Mouse (Mus musculus): Measurements from ENCODE around the gene Nbr1. TPM values are rescaled to one million over a fixed set of nuclear protein-coding genes. Genes with fewer than 3 reads are reported as not detected.
"Not testable (repeated sequence)": the region's sequence is repeated elsewhere in the genome, so short reads cannot be mapped to it uniquely, and the experiment has no call there.

Nbr1 gene
- total RNA-seq, 2 experiments from 2014 or later: 161 to 165 TPM

DNA sequence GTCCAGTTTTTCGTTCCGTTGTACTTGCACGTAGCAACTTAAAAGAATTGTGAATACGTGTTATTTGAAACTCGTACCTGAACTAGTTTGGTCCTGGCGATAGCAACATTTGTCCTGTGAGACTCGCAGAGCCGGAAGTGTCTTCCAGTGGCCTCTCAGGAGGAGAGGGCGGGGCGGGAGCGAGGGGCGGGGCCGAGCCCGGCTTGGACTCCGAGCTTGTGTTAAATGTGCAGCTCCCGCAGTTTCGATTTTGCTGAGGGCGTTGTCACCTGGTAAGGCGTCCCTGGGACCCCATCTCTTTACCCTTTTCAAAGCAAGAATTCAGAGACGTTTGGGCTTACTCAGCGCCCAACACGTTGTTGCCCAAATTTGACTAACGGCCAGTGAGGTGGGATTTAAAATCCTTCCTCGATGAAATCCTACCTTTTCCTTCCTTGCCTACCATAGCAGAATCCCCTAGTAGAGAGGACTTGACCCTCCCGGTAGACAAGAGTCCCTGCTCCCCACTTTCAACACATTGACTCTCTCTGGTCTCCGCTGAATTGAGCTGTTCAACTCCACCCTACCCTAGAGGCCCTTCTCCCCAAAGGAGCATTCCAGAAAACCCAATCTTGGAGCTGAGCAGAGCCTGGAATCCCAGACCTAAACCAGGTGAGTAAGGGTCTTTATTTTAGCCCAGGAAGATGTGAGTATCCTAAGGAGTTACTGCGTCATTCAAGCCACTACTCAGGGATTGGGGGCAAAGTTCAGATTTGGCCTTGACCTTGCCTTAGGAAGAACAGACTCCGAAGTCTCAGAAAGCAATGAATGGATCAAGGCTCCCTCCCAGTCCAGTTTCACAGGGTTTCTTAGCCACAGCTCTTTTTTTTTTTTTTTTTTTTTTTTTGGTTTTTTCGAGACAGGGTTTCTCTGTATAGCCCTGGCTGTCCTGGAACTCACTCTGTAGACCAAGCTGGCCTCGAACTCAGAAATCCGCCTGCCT lies 30.4 kb downstream of the Nbr1 start, which contains the start of gene Tmem106a:
Gene Tmem106a (plus strand): TSS at position 189 of the 982 bp plus-strand sequence.
- DNase-seq (ENCODE audit: low spot score in 2 of 2): no peak

DNA sequence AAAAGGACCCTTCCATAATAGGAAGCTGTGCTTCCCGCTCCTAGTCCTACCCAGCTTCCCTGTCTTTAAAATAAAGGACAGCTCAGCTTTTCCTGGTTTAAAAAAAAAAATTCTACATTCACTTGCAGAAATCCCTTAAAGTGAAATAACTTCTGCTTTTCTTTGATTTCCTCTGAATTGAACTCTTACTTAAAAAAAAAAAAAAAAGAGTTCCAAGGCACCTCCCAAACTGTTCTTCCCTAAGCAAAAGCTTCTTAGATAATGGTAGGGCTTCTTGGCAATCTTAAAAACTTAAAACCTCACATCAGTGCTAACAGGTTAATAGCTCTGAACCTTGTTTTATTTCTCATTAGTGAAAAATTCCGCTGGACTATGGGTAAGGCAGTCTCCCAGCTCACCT lies 31.3 kb downstream of the Nbr1 start:
- no peak for DNase-seq (ENCODE audit: low spot score in 2 of 2)

DNA sequence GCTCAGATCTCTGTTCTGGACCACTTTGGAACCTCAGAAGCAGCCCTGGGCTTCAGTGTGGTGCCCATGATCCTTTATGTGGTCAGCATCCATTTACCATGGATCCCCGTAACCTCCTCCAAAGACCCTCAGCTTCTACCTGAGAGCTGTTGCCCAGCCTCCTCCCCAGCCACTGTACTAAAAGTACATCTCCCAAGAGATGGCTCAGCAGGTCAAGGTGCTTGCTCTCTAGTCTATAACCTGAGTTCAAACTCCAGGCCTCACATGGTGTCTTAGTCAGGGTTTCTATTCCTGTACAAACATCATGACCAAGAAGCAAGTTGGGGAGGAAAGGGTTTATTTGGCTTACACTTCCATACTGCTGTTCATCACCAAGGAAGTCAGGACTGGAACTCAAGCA lies 33.1 kb downstream of the Nbr1 start:
- DNase-seq (ENCODE audit: low spot score in 2 of 2): not testable (repeated sequence)

DNA sequence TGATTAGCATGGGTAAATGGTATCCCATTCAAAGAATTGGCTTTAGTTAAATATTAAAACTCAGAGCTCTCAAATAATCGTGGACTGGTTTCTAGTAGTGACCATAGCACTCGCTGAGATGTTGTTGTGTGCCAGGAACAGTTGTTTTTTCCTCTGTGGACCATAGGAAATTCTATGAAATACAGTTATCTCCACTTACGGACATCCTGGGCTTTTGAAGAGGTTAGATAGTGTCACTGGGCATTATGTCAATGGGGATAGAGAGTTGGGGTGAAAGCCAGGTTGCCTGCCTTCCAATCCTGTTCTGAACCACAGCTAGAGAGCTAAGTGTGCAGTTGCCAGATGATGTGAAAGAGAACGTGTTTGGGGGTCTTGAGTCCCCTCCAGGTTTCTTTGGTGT lies 33.9 kb downstream of the Nbr1 start:
- DNase-seq (ENCODE audit: low spot score in 2 of 2): no peak

- no peak for DNase-seq (ENCODE audit: low spot score in 2 of 2)
Observed at GRCm38 (mm10) chr11:101587676-101588075, 35.7 kb downstream of the Nbr1 start.

GRCm38 (mm10) chr11:101588868-101589267 lies 36.9 kb downstream of the Nbr1 start:
- no peak for DNase-seq (ENCODE audit: low spot score in 2 of 2)

- peak; percentile 49 to 66 for DNase-seq (ENCODE audit: low spot score in 2 of 2)
Observed at GRCm38 (mm10) chr11:101589444-101589843, 37.5 kb downstream of the Nbr1 start.

DNA sequence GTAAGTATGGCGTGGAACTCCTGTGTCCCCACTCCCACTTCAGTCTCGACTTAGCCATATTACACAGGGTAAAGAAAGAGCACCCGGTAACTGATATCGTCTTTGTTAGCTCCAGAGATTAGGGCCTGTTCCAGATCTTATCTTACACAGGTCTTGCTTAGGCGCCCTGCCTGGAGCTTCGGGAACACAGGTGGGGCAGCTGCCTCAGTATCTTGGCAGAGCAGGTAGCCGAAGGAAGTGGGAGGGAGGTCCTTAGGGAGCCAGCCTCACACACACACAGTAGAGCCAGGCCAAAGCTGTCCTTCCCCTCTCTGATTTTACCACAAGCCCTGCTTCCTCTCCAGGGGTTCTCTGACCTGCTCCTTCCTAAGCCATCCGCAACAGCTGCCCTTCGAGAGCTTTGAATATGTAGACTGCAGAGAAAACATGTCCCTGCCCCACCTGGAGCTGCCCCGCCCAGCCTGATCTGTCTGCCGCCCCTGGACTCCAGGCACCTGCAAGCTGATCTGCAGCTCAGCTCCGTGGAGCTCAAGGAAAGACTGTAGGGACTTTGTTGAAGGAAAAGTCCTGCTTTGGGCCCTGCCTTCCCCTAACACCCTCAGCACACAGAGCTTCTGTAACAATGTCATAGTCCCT lies 38.2 kb downstream of the Nbr1 start:
- no peak for DNase-seq (ENCODE audit: low spot score in 2 of 2)

- no peak for DNase-seq (ENCODE audit: low spot score in 2 of 2)
Observed at GRCm38 (mm10) chr11:101599156-101599555, 47.2 kb downstream of the Nbr1 start, which contains the start of gene Gm11634. Gene Gm11634 (minus strand): TSS chr11:101599256.

DNA sequence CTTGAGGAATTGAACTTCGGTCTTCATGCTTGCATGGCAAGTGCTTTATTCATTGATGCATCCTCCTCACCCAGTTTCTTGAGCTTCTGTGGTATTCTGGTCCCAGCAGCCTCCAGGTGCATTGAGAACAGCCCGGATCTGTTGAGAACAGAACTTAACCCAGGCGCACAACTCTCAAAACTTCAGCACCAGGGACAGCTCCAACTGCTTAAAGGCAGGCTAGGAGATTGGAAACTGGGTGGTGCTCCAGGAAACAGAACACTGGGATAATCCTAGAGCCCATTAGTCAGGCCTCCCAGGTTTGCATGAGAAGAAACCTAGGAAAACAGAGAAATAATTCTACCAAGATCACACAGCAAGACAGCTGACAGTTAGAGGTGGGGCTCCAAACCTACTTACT lies 50.5 kb downstream of the Nbr1 start:
- peak; percentile 33 to 38 for DNase-seq (ENCODE audit: low spot score in 2 of 2)

GRCm38 (mm10) chr11:101604116-101604515 lies 52.2 kb downstream of the Nbr1 start:
- no peak for DNase-seq (ENCODE audit: low spot score in 2 of 2)

DNA sequence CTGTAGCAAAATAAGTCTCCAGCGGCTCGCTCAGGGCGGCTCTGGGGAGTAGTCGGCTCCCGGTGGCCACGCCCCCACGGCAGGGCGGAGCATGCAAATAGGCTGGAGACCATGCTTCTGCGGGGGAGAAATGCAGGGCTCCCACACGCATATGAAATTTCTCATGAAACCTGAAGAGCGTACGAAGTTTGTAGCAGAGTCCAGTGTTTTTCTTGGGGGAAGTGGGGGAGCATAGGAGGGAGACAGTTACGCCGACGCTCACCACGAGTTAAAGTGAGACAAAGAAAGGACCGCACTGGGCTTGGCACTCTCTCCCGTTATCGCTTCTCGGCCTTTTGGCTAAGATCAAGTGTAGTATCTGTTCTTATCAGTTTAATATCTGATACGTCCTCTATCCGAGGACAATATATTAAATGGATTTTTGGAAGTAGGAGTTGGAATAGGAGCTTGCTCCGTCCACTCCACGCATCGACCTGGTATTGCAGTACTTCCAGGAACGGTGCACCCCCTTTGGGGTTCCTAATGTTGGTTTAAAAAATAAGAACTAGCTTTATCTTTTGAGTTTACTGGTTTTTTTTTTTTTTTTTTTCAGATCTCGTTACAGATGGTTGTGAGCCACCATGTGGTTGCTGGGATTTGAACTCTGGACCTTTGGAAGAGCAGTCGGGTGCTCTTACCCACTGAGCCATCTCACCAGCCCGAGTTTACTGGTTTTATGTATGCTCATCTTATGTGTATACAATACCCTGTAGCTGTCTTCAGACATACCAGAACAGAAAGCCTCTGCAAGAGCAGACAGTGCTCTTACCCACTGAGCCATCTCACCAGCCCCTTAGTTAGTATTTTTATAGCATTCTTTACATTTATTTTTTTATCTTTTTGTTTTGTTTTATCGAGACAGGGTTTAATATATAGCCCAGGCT lies 52.8 kb downstream of the Nbr1 start:
- DNase-seq (ENCODE audit: low spot score in 2 of 2): peak; percentile 58 to 72

GRCm38 (mm10) chr11:101607134-101607533 lies 55.2 kb downstream of the Nbr1 start:
- not testable (repeated sequence) for DNase-seq (ENCODE audit: low spot score in 2 of 2)

GRCm38 (mm10) chr11:101610445-101610844 lies 58.5 kb downstream of the Nbr1 start:
- DNase-seq (ENCODE audit: low spot score in 2 of 2): no peak

- no peak for DNase-seq (ENCODE audit: low spot score in 2 of 2)
Observed at GRCm38 (mm10) chr11:101613596-101613995, 61.6 kb downstream of the Nbr1 start.

DNA sequence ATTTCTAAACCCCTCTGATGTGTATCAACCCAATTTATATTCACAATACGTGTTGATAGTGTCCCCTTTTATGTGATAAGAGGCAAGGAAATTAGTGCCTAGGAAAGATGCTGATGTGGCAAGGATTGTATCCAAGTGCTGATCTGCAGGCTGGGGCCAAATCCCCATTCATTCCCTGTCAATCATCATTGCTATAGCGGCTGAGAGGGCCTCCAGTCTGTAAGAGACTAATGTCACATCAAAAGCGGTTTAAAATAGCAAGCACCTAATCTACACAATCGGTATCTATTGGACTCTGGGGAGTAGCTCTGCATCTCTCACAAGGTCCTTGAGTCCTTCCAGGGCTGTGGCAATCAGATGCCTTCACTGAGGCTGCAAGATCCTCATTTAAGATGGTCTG lies 62.2 kb downstream of the Nbr1 start:
- no peak for DNase-seq (ENCODE audit: low spot score in 2 of 2)

DNA sequence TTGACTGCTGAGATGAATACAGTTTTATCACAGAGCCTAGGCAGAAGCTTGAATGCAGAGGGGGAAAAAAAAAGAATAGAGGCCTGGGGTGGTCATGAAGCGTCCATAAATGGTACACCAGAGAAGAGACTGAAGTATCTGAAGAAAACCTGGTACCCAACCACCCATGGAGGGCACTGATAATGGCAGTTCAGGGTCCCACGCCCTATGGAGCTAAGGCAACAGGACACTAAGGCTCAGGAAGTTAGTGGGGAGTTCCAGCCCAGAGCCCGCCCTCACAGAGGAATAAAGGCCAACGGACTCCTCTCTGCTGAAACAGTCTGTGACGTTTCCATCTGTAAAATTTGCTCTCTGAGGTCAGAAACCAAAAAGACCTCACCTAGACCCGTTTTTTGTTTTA lies 63.4 kb downstream of the Nbr1 start:
- DNase-seq (ENCODE audit: low spot score in 2 of 2): no peak

- DNase-seq (ENCODE audit: low spot score in 2 of 2): no peak
Observed at GRCm38 (mm10) chr11:101616104-101616503, 64.2 kb downstream of the Nbr1 start.

DNA sequence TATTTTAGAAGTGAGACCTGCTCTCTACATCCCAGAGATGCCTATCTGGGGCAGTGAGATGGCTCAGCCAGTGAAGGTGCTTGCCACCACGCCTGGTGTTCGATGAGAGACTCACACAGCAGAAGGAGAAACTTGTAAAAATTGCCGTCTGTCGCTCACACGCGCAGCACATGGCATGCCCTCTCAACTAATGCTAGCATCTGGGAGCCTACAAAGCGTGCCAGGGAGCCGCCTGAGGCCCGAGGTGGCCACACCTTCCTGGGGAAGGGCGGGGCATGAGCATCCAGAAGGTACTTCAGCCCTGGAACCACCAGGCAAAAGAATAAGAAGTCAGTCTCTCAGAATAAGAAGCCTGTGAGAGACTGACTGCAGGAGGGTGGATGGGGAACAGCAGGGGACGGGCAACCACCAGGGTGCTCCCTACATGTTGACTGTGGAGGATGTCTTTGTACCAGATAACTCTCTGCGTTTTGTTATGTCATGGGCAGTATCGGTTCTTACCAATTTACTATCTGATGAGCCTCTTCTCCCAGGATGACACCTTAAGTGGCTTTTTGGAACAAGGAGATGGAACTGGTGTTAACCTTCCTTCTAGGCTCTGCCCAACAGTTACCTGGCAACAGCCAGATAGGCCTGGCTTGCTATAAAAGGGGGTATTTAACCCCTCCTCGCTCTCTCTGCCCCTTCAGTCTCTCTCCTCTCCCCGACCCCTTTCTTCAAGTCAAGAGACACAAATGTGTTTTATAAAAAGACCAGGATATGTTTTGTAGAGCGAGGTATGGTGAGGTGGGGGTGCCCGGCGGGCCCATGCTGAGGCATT lies 65.2 kb downstream of the Nbr1 start:
- DNase-seq (ENCODE audit: low spot score in 2 of 2): peak; percentile 22 to 48

DNA sequence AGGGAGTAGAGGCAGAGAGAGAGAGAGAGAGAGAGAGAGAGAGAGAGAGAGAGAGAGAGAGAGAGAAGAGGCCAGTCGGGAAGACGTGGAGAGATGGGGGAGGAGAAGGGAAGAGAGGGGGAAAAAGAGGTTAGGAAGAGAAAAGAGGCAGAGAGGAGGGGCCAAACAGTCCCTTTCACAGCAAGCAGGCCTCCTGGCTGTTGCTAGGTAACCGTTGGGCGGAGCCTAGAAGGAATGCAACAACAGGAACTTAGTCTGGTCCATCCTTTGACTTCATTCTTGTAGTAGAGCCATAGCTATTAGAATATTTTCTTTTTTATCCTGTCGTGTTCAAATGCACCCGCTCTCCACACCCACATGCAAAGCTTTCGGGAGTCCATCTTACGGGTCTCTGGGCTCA lies 65.9 kb downstream of the Nbr1 start:
- peak; percentile 28 to 36 for DNase-seq (ENCODE audit: low spot score in 2 of 2)

Data from layer of hippocampus, postnatal 10 days (tissue).